Mouse (Mus musculus) lung, embryonic 16.5 days (tissue): Measurements from ENCODE around the gene Gm10324. TPM values are rescaled to one million over a fixed set of nuclear protein-coding genes. Genes with fewer than 3 reads are reported as not detected.
"Not testable (repeated sequence)": the region's sequence is repeated elsewhere in the genome, so short reads cannot be mapped to it uniquely, and the experiment has no call there.

Source experiments
- ATAC-seq: fragments of 200-750 bp; cut with Nextera tagmentation; 2 replicates; pipeline ENCODE4 v1.8.0; 2017; ENCODE audit warnings: low read depth, mild to moderate bottlenecking, moderate library complexity
- H3K27ac ChIP-seq: fragments of 300-500 bp; sonication (generic); 2 replicates; pipeline ENCODE4 v1.5.1; 2014; ENCODE audit warnings: mild to moderate bottlenecking, control low read depth, low read length
- H3K27me3 ChIP-seq: fragments of 300-500 bp; sonication (generic); 2 replicates; pipeline ENCODE4 v1.6.1; 2014; ENCODE audit warnings: low read depth, low read length, mixed read lengths; ENCODE audit not compliant: control insufficient read depth, insufficient read depth
- H3K36me3 ChIP-seq: fragments of 300-500 bp; sonication (generic); 2 replicates; pipeline ENCODE4 v1.6.1; 2014; ENCODE audit warnings: low read length; ENCODE audit not compliant: control insufficient read depth, insufficient read depth
- H3K4me1 ChIP-seq: fragments of 300-500 bp; sonication (generic); replicated peaks from 2 replicates; pipeline ENCODE4 v1.6.1; 2014; ENCODE audit warnings: low read length, mixed read lengths; ENCODE audit not compliant: control insufficient read depth, insufficient read depth
- H3K4me2 ChIP-seq: fragments of 300-500 bp; sonication (generic); 2 replicates; pipeline ENCODE4 v1.6.1; 2014; ENCODE audit warnings: low read depth, low read length, control low read depth
- H3K4me3 ChIP-seq: fragments of 300-500 bp; sonication (generic); 2 replicates; pipeline ENCODE4 v1.5.1; 2014; ENCODE audit warnings: mild to moderate bottlenecking, low read length, control low read depth
- H3K9ac ChIP-seq: fragments of 300-500 bp; sonication (generic); 2 replicates; pipeline ENCODE4 v1.6.1; 2014; ENCODE audit warnings: low read length, control low read depth
- H3K9me3 ChIP-seq: fragments of 300-500 bp; sonication (generic); 2 replicates; pipeline ENCODE4 v1.6.1; 2016; ENCODE audit warnings: low read length; ENCODE audit not compliant: control insufficient read depth
- WGBS: fragments of 180-500 bp; shearing (Covaris S2); extraction: QIAGEN DNeasy Blood & Tissue Kit; methylation state at CpG from one replicate; pipeline ENCODE4 v1.1.7; 2014; 5-methylcytosine and 5-hydroxymethylcytosine counted together
- polyA plus RNA-seq: library from polyadenylated mRNA; unstranded; fragments of >200 nt; fragmentation: Nextera tagmentation; extraction: Ambion mirVana; gene quantifications from 2 replicates; pipeline ENCODE4 v1.2.1, GENCODE M21; 2015

The Gm10324 gene
- polyA plus RNA-seq = not detected in 2 replicates

DNA sequence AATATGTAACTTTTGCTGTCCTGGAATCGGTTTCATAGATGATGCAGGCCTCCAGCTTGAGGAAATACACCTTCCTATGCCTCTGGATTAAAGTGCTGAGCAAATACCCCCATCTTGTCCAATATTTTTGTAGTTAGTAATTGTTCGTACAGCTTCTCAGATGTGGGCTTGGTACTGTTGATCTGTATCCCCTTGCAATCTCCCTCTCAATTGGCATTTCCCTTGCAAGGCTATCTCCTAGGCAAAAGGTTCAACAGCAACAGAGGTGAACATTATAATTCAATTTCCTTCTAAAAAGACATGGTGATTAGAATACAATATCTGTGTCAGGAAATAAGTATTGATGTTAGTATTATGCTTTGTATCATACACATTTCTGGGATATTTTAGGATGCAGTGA is at the start of gene Gm10324:
Gene Gm10324 (plus strand): TSS at position 301 of the 400 bp plus-strand sequence.
- ATAC-seq = not testable (repeated sequence)
- WGBS = no CpG with 5 or more reads among the region's 2 CpGs

More for the DNA sequence above, at the start of gene Gm10324:
- H3K9me3 ChIP-seq, H3K4me1 ChIP-seq, H3K9ac ChIP-seq, H3K27ac ChIP-seq, H3K4me3 ChIP-seq, H3K27me3 ChIP-seq, H3K4me2 ChIP-seq, H3K36me3 ChIP-seq: not testable (repeated sequence)

Other genes starting within 250 kb of the Gm10324 start
- not detected in 2 replicates for gene Gm10772, start 108.0 kb downstream of the Gm10324 start, polyA plus RNA-seq